In genomic region chr11:7135301-7135700, GRCm38 (mm10) we compare ENCODE assay signal across 26 mouse cellular contexts. TPM values are rescaled to one million over a fixed set of nuclear protein-coding genes. Genes with fewer than 3 reads are reported as not detected.
"Had no signal": no experiment of that assay in that cellular context is flagged by ENCODE, and none has a peak within 500 bp of the region (broad histone marks: within the 10 kb centered on the region; RNA-seq: fewer than 3 reads in every experiment).

No protein-coding gene starts in this region.

- H3K9ac ChIP-seq: intestine, embryonic 15.5 days; kidney, embryonic 15.5 days; limb, embryonic 12.5 days; limb, embryonic 15.5 days; liver, embryonic 14.5 days; midbrain, embryonic 13.5 days; neural tube, embryonic 13.5 days had no signal

- H3K36me3 ChIP-seq: intestine, embryonic 15.5 days; kidney, embryonic 15.5 days; limb, embryonic 12.5 days; limb, embryonic 15.5 days had no signal

- ATAC-seq: intestine, embryonic 15.5 days; midbrain, embryonic 13.5 days had no signal

- H3K9me3 ChIP-seq: intestine, embryonic 15.5 days; kidney, embryonic 15.5 days; limb, embryonic 12.5 days; limb, embryonic 15.5 days; midbrain, embryonic 13.5 days; neural tube, embryonic 13.5 days had no signal

- H3K4me3 ChIP-seq: intestine, embryonic 15.5 days; kidney, embryonic 15.5 days; limb, embryonic 12.5 days; limb, embryonic 15.5 days; midbrain, embryonic 13.5 days; myocyte; neural tube, embryonic 13.5 days had no signal

- H3K4me1 ChIP-seq: kidney, embryonic 15.5 days; limb, embryonic 12.5 days; limb, embryonic 15.5 days; neural tube, embryonic 13.5 days had no signal

- DNase-seq: kidney, postnatal 4 days; lung, postnatal 14 days; right cerebral cortex, postnatal 25 days; thymus, adult 18-20 months; thymus, postnatal 14 days; thymus, postnatal 4 days had no signal

- H3K4me2 ChIP-seq: intestine, embryonic 15.5 days; kidney, embryonic 15.5 days; limb, embryonic 12.5 days; limb, embryonic 15.5 days; midbrain, embryonic 13.5 days; neural tube, embryonic 13.5 days had no signal

- H3K27ac ChIP-seq: intestine, embryonic 15.5 days; kidney, embryonic 15.5 days; limb, embryonic 12.5 days; limb, embryonic 15.5 days; liver, embryonic 14.5 days; macrophage; midbrain, embryonic 13.5 days; neural tube, embryonic 13.5 days had no signal

- H3K27me3 ChIP-seq: intestine, embryonic 15.5 days; kidney, embryonic 15.5 days; limb, embryonic 12.5 days; limb, embryonic 15.5 days; midbrain, embryonic 13.5 days; neural tube, embryonic 13.5 days had no signal

RNA-seq across cellular contexts. Expression of gene Gm11985, which starts 53.1 kb away (rescaled TPM):
- total RNA-seq: layer of hippocampus, adult 18-20 months; layer of hippocampus, postnatal 14 days; left cerebral cortex, adult 8-10 months; left cerebral cortex, postnatal 14 days; left cerebral cortex, postnatal 4 days; megakaryocyte, adult 5-6 weeks; monocyte, adult 5-6 weeks; neutrophil, adult 5-6 weeks had no signal
- polyA plus RNA-seq: intestine, embryonic 15.5 days; kidney, embryonic 15.5 days; limb, embryonic 12.5 days; limb, embryonic 15.5 days; liver, embryonic 14.5 days; macrophage; midbrain, embryonic 13.5 days; myocyte; neural tube, embryonic 13.5 days; small intestine, adult 2 months; spleen, adult 2 months; stomach, embryonic 16.5 days had no signal
